Mouse (Mus musculus): ENCODE data around the gene Tert. TPM values are rescaled to one million over a fixed set of nuclear protein-coding genes. Genes with fewer than 3 reads are reported as not detected.

Gene Tert
- 0.33 and 0.52 TPM in 2 replicates for polyA plus RNA-seq (2015; fragmentation: Nextera tagmentation; extraction: Ambion mirVana)

GRCm38 (mm10) chr13:73626745-73627549 is at the start of gene Tert:
Gene Tert, plus strand, starts transcription at chr13:73626911.
- peak; percentile 68 for DNase-seq (ENCODE audit: low spot score)
- Histone ChIP-seq H3K36me3 (ENCODE audit: control insufficient read depth, insufficient read depth, low read length) (no peaks in the 10 kb centered on the region), H3K9ac (ENCODE audit: low read length) (peak within 1 kb of the TSS; percentile 62), H3K9me3 (ENCODE audit: control insufficient read depth, low read length) (no peaks in the 10 kb centered on the region), H3K4me2 (replicated peaks; ENCODE audit: low read depth) (peak within 1 kb of the TSS; percentile 90), H3K27me3 (ENCODE audit: control insufficient read depth, insufficient read depth, low read length) (no peaks in the 10 kb centered on the region), H3K27ac (replicated peaks) (no peak within 1 kb of the TSS), H3K4me1 (replicated peaks; ENCODE audit: control insufficient read depth, insufficient read depth) (no peaks in the 10 kb centered on the region), H3K4me3 (ENCODE audit: low read depth, low read length) (peak within 1 kb of the TSS; percentile 53)
- 7% methylated on average over 47 of the region's 47 CpGs for WGBS
- ATAC-seq (ENCODE audit: low FRiP score, low TSS enrichment) = peak; percentile 74
- TF ChIP-seq EP300 (optimal IDR thresholded peaks at IDR 0.05) (no peak), CTCF (IDR thresholded peaks at IDR 0.05; ENCODE audit: low read depth) (peak; percentile 62)

DNA sequence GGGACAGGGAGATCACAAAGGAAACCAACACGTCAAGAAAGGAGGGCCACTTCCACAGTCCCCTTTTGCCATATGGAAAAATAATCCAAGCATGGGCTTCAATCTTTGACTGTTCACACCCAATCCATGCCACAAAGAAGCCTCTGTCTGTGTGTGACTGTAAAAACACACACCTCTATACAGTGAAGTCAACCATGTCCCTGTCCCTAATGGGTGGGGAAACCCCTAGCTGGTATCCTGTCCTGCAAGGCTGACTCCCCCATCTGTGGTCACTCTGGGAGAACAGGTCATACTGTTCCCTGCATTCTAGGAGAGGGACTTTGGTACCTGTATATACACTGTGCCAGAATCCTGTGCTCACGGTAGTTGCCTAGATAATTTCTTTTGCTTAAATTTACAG is 49.4 kb upstream of the Tert start:
- no peak for ATAC-seq (ENCODE audit: low FRiP score, low TSS enrichment)
- H3K9me3 ChIP-seq (ENCODE audit: control insufficient read depth, low read length) = no peaks in the 10 kb centered on the region
- no peak for DNase-seq (ENCODE audit: low spot score)

DNA sequence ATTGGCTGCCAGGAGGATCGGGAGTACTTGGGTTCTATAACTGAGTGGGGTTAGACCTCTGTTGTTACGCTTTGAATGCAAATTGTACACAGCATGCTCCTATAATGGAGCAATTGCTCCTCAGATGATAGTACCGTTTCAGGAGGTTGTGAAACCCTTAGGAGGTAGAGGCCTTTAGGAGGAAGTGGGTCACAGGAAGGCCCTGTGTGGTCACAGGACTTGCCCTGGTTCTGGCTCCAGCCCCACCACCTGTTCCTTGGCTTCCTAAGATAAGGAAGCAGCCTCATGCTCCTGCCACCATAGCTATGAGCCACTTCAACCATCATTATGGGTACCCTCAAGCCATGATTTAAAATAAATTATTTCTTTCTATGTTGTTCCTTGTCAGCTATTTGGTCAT is 35.2 kb upstream of the Tert start:
- no peaks in the 10 kb centered on the region for H3K36me3 ChIP-seq (ENCODE audit: control insufficient read depth, insufficient read depth, low read length)
- no peaks in the 10 kb centered on the region for H3K9me3 ChIP-seq (ENCODE audit: control insufficient read depth, low read length)
- no peak overlapping the region for H3K4me3 ChIP-seq (ENCODE audit: low read depth, low read length)
- no peak overlapping the region for H3K4me2 ChIP-seq (replicated peaks; ENCODE audit: low read depth)
- ATAC-seq (ENCODE audit: low FRiP score, low TSS enrichment) = no peak
- H3K4me1 ChIP-seq (replicated peaks; ENCODE audit: control insufficient read depth, insufficient read depth) = no peaks in the 10 kb centered on the region
- 86% methylated on average over 3 of the region's 3 CpGs for WGBS
- H3K9ac ChIP-seq (ENCODE audit: low read length) = no peak overlapping the region
- H3K27me3 ChIP-seq (ENCODE audit: control insufficient read depth, insufficient read depth, low read length) = no peaks in the 10 kb centered on the region
- DNase-seq (ENCODE audit: low spot score) = no peak
- no peak overlapping the region for H3K27ac ChIP-seq (replicated peaks)
- TF ChIP-seq CTCF (IDR thresholded peaks at IDR 0.05; ENCODE audit: low read depth) (no peak), EP300 (optimal IDR thresholded peaks at IDR 0.05) (no peak)

More for the DNA sequence above, 49.4 kb upstream of the Tert start:
- Histone ChIP-seq H3K9ac (ENCODE audit: low read length) (no peak overlapping the region), H3K4me3 (ENCODE audit: low read depth, low read length) (no peak overlapping the region), H3K27ac (replicated peaks) (no peak overlapping the region), H3K36me3 (ENCODE audit: control insufficient read depth, insufficient read depth, low read length) (no peaks in the 10 kb centered on the region), H3K27me3 (ENCODE audit: control insufficient read depth, insufficient read depth, low read length) (no peaks in the 10 kb centered on the region), H3K4me1 (replicated peaks; ENCODE audit: control insufficient read depth, insufficient read depth) (no peaks in the 10 kb centered on the region), H3K4me2 (replicated peaks; ENCODE audit: low read depth) (no peak overlapping the region)
- TF ChIP-seq CTCF (IDR thresholded peaks at IDR 0.05; ENCODE audit: low read depth) = no peak
- WGBS = 64% methylated on average over 2 of the region's 2 CpGs

DNA sequence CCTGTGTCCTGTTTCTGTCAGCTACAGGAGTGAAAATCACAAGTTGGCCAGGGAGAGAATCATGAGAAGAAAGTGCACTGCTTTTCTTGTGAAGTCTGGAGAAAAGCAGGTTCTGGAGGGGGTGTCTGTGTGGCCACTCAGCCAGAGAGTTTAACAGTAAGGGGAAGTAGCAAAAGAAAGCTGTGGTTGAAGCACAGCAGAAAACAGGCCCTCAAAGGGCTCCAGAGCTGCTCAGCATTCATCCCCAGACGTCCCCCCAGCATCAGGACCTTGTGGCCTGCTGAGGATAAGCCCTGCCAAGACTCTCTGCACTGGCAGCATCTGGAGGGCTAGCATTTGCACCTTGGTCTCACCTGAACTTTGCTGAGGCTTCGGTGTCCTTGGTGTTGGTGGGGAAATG is 34.2 kb upstream of the Tert start:
- ATAC-seq (ENCODE audit: low FRiP score, low TSS enrichment) = no peak
- WGBS = 44% methylated on average over 2 of the region's 2 CpGs
- H3K4me3 ChIP-seq (ENCODE audit: low read depth, low read length) = no peak overlapping the region
- H3K9me3 ChIP-seq (ENCODE audit: control insufficient read depth, low read length) = no peaks in the 10 kb centered on the region
- no peaks in the 10 kb centered on the region for H3K4me1 ChIP-seq (replicated peaks; ENCODE audit: control insufficient read depth, insufficient read depth)
- no peak for TF ChIP-seq EP300 (optimal IDR thresholded peaks at IDR 0.05)
- TF ChIP-seq CTCF (IDR thresholded peaks at IDR 0.05; ENCODE audit: low read depth) = no peak
- no peaks in the 10 kb centered on the region for H3K36me3 ChIP-seq (ENCODE audit: control insufficient read depth, insufficient read depth, low read length)
- H3K27me3 ChIP-seq (ENCODE audit: control insufficient read depth, insufficient read depth, low read length) = no peaks in the 10 kb centered on the region
- H3K4me2 ChIP-seq (replicated peaks; ENCODE audit: low read depth) = no peak overlapping the region
- no peak overlapping the region for H3K9ac ChIP-seq (ENCODE audit: low read length)
- H3K27ac ChIP-seq (replicated peaks) = no peak overlapping the region
- no peak for DNase-seq (ENCODE audit: low spot score)

DNA sequence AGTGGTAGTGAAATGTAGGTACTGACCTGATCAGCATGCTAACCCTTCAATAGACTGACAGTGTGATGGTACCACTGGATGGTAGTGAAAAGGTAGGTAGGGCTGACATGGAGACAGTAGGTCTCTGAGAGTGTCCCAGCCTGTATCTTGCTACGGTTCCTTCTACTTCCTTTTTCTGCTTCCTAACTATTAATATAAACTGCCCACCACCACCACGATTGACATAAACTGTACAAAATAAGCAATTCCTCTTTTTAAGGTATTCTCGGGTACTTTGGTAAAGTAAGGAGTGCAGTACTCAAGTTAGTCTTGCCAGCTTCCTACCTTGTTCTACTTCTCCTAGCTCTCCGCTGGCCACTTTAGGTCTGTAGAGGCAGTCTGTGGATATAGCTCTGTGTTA is 30.4 kb upstream of the Tert start:
- Histone ChIP-seq H3K4me1 (replicated peaks; ENCODE audit: control insufficient read depth, insufficient read depth) (no peaks in the 10 kb centered on the region), H3K36me3 (ENCODE audit: control insufficient read depth, insufficient read depth, low read length) (no peaks in the 10 kb centered on the region), H3K4me2 (replicated peaks; ENCODE audit: low read depth) (no peak overlapping the region), H3K9me3 (ENCODE audit: control insufficient read depth, low read length) (no peaks in the 10 kb centered on the region), H3K27me3 (ENCODE audit: control insufficient read depth, insufficient read depth, low read length) (no peaks in the 10 kb centered on the region), H3K9ac (ENCODE audit: low read length) (no peak overlapping the region), H3K4me3 (ENCODE audit: low read depth, low read length) (no peak overlapping the region), H3K27ac (replicated peaks) (no peak overlapping the region)
- no peak for DNase-seq (ENCODE audit: low spot score)
- WGBS = 68% methylated on average over 4 of the region's 4 CpGs
- TF ChIP-seq EP300 (optimal IDR thresholded peaks at IDR 0.05) = no peak
- no peak for ATAC-seq (ENCODE audit: low FRiP score, low TSS enrichment)

DNA sequence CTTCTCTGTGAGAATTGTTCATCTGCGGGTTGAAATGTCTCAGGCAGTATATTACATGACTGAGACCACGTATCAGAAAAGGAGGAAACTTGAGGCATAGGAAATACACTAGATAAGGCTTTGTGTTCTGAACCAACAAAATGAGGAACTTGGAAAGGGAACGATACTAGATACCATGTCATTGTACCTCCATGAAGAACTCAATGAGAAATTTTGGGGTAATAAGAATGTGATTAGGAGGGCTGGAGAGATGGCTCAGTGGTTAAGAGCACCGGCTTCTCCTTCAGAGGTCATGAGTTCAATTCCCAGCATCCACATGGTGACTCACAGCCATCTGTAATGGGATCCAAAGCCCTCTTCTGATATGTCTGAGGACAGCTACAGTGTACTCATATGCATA is 26.5 kb upstream of the Tert start:
- no peak overlapping the region for H3K9ac ChIP-seq (ENCODE audit: low read length)
- no peak for TF ChIP-seq EP300 (optimal IDR thresholded peaks at IDR 0.05)
- TF ChIP-seq CTCF (IDR thresholded peaks at IDR 0.05; ENCODE audit: low read depth) = no peak
- ATAC-seq (ENCODE audit: low FRiP score, low TSS enrichment) (no peak), DNase-seq (ENCODE audit: low spot score) (no peak)
- H3K27ac ChIP-seq (replicated peaks) = no peak overlapping the region
- no peaks in the 10 kb centered on the region for H3K9me3 ChIP-seq (ENCODE audit: control insufficient read depth, low read length)
- H3K27me3 ChIP-seq (ENCODE audit: control insufficient read depth, insufficient read depth, low read length) = no peaks in the 10 kb centered on the region
- 74% methylated on average over 4 of the region's 4 CpGs for WGBS
- H3K36me3 ChIP-seq (ENCODE audit: control insufficient read depth, insufficient read depth, low read length) = no peaks in the 10 kb centered on the region
- no peak overlapping the region for H3K4me2 ChIP-seq (replicated peaks; ENCODE audit: low read depth)
- peaks cover 4% of the 10 kb centered on the region; the same call in 1 of the 2 replicates for H3K4me1 ChIP-seq (replicated peaks; ENCODE audit: control insufficient read depth, insufficient read depth)
- H3K4me3 ChIP-seq (ENCODE audit: low read depth, low read length) = no peak overlapping the region
